Mouse (Mus musculus) c-Kit-positive CD71-negative TER-119-negative erythroid progenitor cells, embryonic 14.5 days (primary cell): ENCODE measurements at regions not wholly inside any gene's neighbourhood (a gene's known extent, or its start where the extent isn't known, plus 50 kb on each side); places are given as distances from the start of the nearest gene placed in this dataset.
"Not testable (repeated sequence)": the region's sequence is repeated elsewhere in the genome, so short reads cannot be mapped to it uniquely, and the experiment has no call there.

ENCODE experiments used
- DNase-seq: peaks from one replicate; pipeline ENCODE4 v3.0.0-alpha.2; 2013; ENCODE audit warnings: low read depth

GRCm38 (mm10) chr8:86280093-86280721, 300.3 kb downstream of the Abcc12 start:
- no peak for DNase-seq

- DNase-seq = no peak
Measured at GRCm38 (mm10) chr8:86275699-86276098, 304.8 kb downstream of the Abcc12 start.

GRCm38 (mm10) chr8:86273811-86274210, 306.7 kb downstream of the Abcc12 start:
- no peak for DNase-seq

GRCm38 (mm10) chr8:86272626-86273025, 307.9 kb downstream of the Abcc12 start:
- DNase-seq = no peak

GRCm38 (mm10) chr8:86271477-86271876, 309.0 kb downstream of the Abcc12 start:
- no peak for DNase-seq

- DNase-seq = no peak
Measured at GRCm38 (mm10) chr8:86258011-86258410, 322.5 kb downstream of the Abcc12 start.

- DNase-seq = no peak
Measured at GRCm38 (mm10) chr8:86255431-86255830, 325.1 kb downstream of the Abcc12 start.

- no peak for DNase-seq
Measured at GRCm38 (mm10) chr8:86254680-86255079, 325.8 kb downstream of the Abcc12 start.

GRCm38 (mm10) chr8:86252696-86253355, 327.7 kb downstream of the Abcc12 start:
- no peak for DNase-seq

- DNase-seq = no peak
Measured at GRCm38 (mm10) chr8:86234696-86235095, 345.8 kb downstream of the Abcc12 start.

- not testable (repeated sequence) for DNase-seq
Measured at GRCm38 (mm10) chr8:86231994-86232393, 348.5 kb downstream of the Abcc12 start.

GRCm38 (mm10) chr8:86224851-86225250, 355.6 kb downstream of the Abcc12 start:
- no peak for DNase-seq

GRCm38 (mm10) chr8:86222715-86223114, 357.8 kb downstream of the Abcc12 start:
- no peak for DNase-seq

GRCm38 (mm10) chr8:86222228-86222627, 358.3 kb downstream of the Abcc12 start:
- DNase-seq = no peak

GRCm38 (mm10) chr8:86214399-86214798, 366.1 kb downstream of the Abcc12 start:
- no peak for DNase-seq

- DNase-seq = no peak
Measured at GRCm38 (mm10) chr8:86212461-86212860, 368.0 kb downstream of the Abcc12 start.

- no peak for DNase-seq
Measured at GRCm38 (mm10) chr8:86208812-86209262, 368.1 kb downstream of the Phkb start.

- DNase-seq = no peak
Measured at GRCm38 (mm10) chr8:86204421-86205229, 363.9 kb downstream of the Phkb start.

GRCm38 (mm10) chr8:86203107-86203506, 362.3 kb downstream of the Phkb start:
- DNase-seq = peak; percentile 3

GRCm38 (mm10) chr8:86201830-86202229, 361.1 kb downstream of the Phkb start:
- DNase-seq = no peak

GRCm38 (mm10) chr8:86192262-86192661, 351.5 kb downstream of the Phkb start:
- no peak for DNase-seq

- no peak for DNase-seq
Measured at GRCm38 (mm10) chr8:86184671-86185070, 343.9 kb downstream of the Phkb start.

- DNase-seq = no peak
Measured at GRCm38 (mm10) chr8:86180793-86181192, 340.0 kb downstream of the Phkb start.
